Mouse (Mus musculus) thymus, postnatal 36 days (tissue): ENCODE data around the gene Igbp1b.

Experiments used
- DNase-seq, 2 experiments: peaks; one replicate each; pipeline ENCODE4 v3.0.0; 2022; ENCODE audit warnings: mixed read lengths in 2 of 2

The Igbp1b gene

DNA sequence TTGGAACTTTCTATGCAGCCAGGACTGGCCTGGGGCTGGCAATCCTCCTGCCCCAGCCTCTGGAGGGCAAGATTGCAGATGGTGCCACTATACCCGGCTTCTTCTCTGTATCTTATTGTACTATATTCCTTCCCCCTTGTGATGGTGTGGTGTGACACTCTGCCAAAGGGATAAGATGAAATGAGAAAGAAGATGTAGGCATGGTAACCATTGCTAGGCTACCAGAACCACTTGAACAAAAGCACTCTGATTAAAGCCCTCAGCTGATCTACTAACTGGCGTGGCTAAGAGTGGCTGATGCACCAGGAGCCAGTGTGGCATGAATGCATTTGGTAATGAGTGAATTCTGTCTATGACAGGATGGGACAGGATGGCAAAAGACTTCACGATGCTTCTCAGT, at the start of gene Igbp1b:
TSS of gene Igbp1b (minus strand) at position 29 of the 400 bp plus-strand sequence.
- DNase-seq = no peak

DNA sequence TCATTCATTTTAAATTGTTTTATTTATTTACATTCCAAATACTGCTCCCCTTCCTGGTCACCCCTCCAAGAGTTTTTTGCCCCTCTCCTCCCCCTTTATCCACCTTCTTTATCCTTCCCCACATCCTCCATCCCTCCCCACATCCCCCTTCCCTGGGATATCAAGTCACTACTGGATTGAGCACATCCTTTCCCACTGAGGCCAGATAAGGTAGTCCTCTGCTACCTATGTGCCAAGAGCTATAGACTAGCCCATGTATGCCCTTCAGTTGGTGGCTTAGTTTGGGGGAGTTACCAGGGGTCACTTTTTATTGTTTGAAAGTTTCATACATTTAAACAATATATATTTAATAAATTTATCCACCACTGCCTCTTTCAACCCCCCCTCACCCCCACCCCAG, 24.6 kb upstream of the Igbp1b start:
- DNase-seq = no peak

DNA sequence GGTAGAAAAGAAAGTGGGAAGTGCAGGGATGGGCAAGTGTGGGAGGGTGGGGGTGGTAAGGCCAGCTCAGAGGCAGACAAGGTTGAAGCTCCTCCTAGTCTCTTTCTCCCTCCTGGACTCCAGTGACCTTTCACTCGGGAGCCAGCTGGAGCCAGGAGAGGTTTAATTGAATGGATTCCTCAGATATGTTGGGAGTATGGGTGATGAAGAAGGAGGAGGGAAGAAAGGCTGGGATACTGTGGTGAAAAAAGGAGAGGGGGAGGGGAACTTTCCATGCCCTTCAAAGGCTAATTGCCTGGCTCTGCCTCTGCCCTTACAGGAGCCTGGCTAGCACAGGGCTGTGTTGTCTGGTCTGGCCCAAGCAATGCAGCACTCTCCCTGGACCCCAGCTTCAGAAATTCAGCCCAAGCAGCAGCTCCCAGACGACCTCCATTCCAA, 14.4 kb upstream of the Igbp1b start:
- no peak for DNase-seq

DNA sequence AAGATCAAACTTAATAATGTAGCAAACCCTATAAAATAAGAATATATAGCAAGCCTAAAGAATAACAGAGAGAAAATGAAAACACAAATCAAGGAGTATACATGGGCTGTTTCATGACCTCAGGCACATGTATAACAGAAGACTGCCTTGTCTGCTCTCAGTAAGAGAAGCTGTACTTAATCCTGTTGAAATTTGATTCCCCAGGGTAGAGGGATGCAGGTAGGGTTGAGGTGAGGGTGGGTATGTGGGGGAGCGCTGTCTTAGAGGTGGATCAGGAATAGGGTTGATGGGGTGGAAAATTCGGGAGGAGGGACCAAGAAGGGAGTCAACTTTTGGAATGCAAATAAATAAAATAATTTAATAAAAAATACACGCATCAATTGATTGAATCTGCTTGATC, 7.1 kb upstream of the Igbp1b start:
- DNase-seq = no peak

DNA sequence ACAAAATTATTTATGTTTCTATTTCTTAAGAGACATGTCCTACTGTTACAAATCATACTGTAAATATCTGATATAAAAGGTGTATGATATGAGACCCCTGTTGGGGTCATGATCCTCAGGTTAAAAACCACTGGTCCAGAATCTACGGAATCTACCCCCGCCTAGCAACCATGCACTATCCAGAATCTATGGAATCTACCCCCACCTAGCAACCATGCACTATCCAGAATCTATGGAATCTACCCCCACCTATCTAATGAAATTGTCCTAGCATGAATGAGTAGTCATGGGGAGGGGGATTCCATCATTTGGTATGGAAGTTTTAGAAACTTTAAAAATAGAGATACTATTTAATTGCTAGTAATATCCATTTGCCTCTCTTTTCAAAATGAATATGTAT, 12.7 kb downstream of the Igbp1b start:
- no peak for DNase-seq

DNA sequence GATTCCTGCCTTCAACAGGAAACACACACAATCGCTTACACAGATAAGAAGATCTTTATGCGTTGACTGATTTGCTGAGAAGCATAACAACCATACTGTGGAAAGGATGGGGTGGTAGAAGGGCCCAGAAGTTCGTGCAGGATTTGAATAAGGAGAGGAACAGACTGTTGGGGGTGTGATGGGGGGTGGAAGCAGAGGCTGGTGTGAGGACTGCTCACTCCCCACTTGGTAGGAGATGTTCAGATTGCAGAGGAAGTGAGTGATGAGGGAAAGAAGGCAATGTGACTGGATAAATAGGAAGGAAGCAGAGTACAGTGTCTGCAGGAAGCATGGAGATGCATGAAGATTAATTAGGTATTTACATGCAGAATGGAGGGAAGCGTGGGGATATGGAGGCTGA, 19.0 kb downstream of the Igbp1b start:
- no peak for DNase-seq

DNA sequence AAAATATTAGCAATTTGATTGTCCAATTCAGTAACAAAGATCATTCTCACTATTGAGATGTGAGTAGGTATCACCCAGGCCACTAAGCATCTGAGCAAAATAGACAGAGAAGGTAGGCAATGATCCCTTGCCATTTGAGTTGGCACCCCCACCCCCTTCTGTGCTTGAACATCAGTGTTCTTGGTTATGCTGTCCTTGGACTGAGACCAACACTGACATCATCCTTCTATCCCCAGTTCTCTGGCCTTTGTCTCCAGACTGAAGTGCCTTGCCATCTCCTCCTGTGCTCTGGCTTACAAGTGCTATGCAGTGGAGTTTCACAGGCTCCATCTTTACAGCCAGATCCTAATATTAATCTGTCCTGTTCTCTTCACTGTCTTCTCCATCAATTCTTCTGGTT, 37.6 kb downstream of the Igbp1b start:
- DNase-seq = no peak

DNA sequence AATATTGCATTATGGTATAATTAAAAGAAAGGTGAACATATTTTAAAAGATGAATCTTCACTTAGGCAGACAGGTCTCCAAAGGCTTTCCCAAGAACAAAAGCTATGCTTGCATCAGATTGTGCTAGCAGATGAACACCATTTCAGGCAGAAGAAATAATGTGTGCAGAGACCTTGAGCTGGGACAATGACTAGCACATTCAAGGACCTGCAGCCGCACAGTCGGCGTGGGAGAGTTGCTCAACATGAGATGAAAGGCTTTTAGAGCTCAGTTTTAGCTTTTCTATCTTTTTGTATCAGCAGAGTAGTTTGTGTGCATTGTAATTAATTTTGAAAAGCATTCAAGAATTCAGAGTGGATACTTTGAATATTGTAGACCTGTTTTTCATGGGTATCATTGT, 39.9 kb downstream of the Igbp1b start:
- no peak for DNase-seq
